Mouse (Mus musculus): ENCODE measurements around the gene Pglyrp1. TPM values are rescaled to one million over a fixed set of nuclear protein-coding genes. Genes with fewer than 3 reads are reported as not detected.
A peak's percentile ranks its signal among the peaks of the same experiment; 100 is the strongest.

Gene Pglyrp1
- total and polyA plus RNA-seq, 3 experiments = 0.51 to 3.8 TPM; not detected in 1

DNA sequence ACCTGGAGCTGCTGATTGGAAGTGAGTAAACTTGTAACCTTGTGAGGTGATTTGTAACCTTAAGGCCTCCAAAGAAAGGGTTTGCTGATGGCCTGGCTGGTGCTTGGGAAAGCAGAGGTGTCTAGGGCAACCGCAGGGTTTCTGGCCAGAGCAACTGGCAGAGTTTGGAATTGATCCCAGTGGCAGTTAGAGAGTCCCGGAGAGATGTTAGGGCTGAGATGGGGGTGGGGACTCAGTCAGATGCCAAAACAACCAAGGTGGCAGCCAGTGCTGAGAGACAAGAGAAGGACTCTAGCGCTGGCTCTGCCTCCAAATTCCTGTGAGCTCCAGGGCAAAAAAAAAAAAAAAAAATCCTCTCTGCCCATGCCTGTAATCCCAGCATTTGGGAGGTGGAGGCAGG lies 46.8 kb downstream of the Pglyrp1 start:
- in situ Hi-C loops (cut with MboI; ENCODE audit: low pct_ligation_motif_present, low pct_unique_long_range_greater_than_20kb, low sequenced_read_pairs) (loop anchor here (10.0 kb wide), 1 partner anchor 57 kb away; no protein-coding TSS in a partner anchor), dilution Hi-C loops (cut with MboI; ENCODE audit: extremely low pct_ligation_motif_present, extremely low pct_unique_long_range_greater_than_20kb, low sequenced_read_pairs) (no loop called here)
- no peak overlapping the region for H3K9ac ChIP-seq (ENCODE audit: insufficient read depth, low read depth)
- H3K79me2 ChIP-seq (replicated peaks; ENCODE audit: control insufficient read depth, extremely low read depth, insufficient read depth, poor library complexity, severe bottlenecking) = no peaks in the 10 kb centered on the region
- DNase-seq (ENCODE audit: extremely low read depth) = no peak
- peaks cover 0 to 6% of the 10 kb centered on the region in 2 experiments; a peak in 2 of 4 replicates for H3K4me1 ChIP-seq (ENCODE audit: control insufficient read depth in 1 of 2, insufficient read depth in 2 of 2)
- TF ChIP-seq NELFE (IDR thresholded peaks at IDR 0.05; ENCODE audit: low read depth, low read length) = no peak
- H3K36me3 ChIP-seq (replicated peaks in 1 of 2; ENCODE audit: control insufficient read depth in 1 of 2, insufficient read depth in 1 of 2, low read length in 1 of 2) = no peaks in the 10 kb centered on the region
- peaks cover 1% of the 10 kb centered on the region for H3K9me3 ChIP-seq (replicated peaks; ENCODE audit: low read length)
- H3K4me2 ChIP-seq (ENCODE audit: insufficient read depth, low read depth, poor library complexity, severe bottlenecking) = no peak overlapping the region
- no peak overlapping the region for H3K4me3 ChIP-seq (replicated peaks in 1 of 3; ENCODE audit: low read depth in 2 of 3, low read length in 2 of 3, poor library complexity in 1 of 3)
- peaks cover 73% of the 10 kb centered on the region for H3K27me3 ChIP-seq (replicated peaks)
- H3K27ac ChIP-seq (ENCODE audit: insufficient read depth, low read depth) = no peak overlapping the region

DNA sequence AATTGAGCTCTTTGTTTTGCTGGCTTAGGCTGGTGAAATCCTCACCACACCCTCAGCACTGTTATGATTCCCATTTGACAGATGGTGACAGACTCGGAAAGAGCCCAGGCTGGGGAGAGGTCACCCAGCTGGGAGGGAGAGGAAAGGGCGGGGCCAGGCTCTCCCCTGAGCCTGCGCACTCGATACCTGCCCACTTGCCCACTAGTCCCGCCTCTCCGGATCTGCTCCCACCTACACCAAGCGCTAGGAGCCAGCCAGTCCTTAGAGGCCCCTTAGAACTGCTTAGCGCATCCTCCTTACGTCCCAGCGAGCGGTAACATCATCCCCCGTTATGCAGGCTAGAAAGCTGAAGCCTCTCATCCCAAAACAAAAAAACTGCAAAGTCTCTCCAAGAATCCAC lies 49.9 kb downstream of the Pglyrp1 start:
- DNase-seq (ENCODE audit: extremely low read depth) = peak; percentile 34
- dilution Hi-C loops (cut with MboI; ENCODE audit: extremely low pct_ligation_motif_present, extremely low pct_unique_long_range_greater_than_20kb, low sequenced_read_pairs) = no loop called here
- H3K36me3 ChIP-seq (replicated peaks in 1 of 2; ENCODE audit: control insufficient read depth in 1 of 2, insufficient read depth in 1 of 2, low read length in 1 of 2) = no peaks in the 10 kb centered on the region
- peaks cover 3% of the 10 kb centered on the region for H3K9me3 ChIP-seq (replicated peaks; ENCODE audit: low read length)
- no peak overlapping the region for H3K27ac ChIP-seq (ENCODE audit: insufficient read depth, low read depth)
- peak overlapping the region; percentile 59 for H3K4me2 ChIP-seq (ENCODE audit: insufficient read depth, low read depth, poor library complexity, severe bottlenecking)
- H3K79me2 ChIP-seq (replicated peaks; ENCODE audit: control insufficient read depth, extremely low read depth, insufficient read depth, poor library complexity, severe bottlenecking) = no peaks in the 10 kb centered on the region
- 0 out of 2 replicates have a peak overlapping the region, but pooled peaks have one; percentile 11 for H3K9ac ChIP-seq (ENCODE audit: insufficient read depth, low read depth)
- H3K27me3 ChIP-seq (replicated peaks) = peaks cover 88% of the 10 kb centered on the region
- TF ChIP-seq MXI1 (IDR thresholded peaks at IDR 0.05; ENCODE audit: low read depth, low read length) (no peak), TCF12 (IDR thresholded peaks at IDR 0.05; ENCODE audit: low read depth, low read length) (no peak), TBP (conservative IDR thresholded peaks at IDR 0.05; ENCODE audit: low read depth, low read length) (no peak), POLR2A (IDR thresholded peaks at IDR 0.05; ENCODE audit: low read depth, low read length) (peak; percentile 39; the same call in 1 of the 2 replicates), USF1 (IDR thresholded peaks at IDR 0.05; ENCODE audit: low read depth, low read length) (no peak), POLR2AphosphoS2 (IDR thresholded peaks at IDR 0.05; ENCODE audit: low read depth, low read length) (no peak), NRF1 (IDR thresholded peaks at IDR 0.05; ENCODE audit: low read depth, low read length) (peak; percentile 86)
- H3K4me1 ChIP-seq (ENCODE audit: control insufficient read depth in 1 of 2, insufficient read depth in 2 of 2) = peaks cover 0 to 6% of the 10 kb centered on the region in 2 experiments; a peak in 2 of 4 replicates
- H3K4me3 ChIP-seq (replicated peaks in 1 of 3; ENCODE audit: low read depth in 2 of 3, low read length in 2 of 3, poor library complexity in 1 of 3) = no peak overlapping the region
- in situ Hi-C loops (cut with MboI; ENCODE audit: low pct_ligation_motif_present, low pct_unique_long_range_greater_than_20kb, low sequenced_read_pairs) = no loop called here

- Histone ChIP-seq H3K27ac (ENCODE audit: insufficient read depth, low read depth) (no peak overlapping the region), H3K27me3 (replicated peaks) (peaks cover 92% of the 10 kb centered on the region), H3K4me2 (ENCODE audit: insufficient read depth, low read depth, poor library complexity, severe bottlenecking) (no peak overlapping the region), H3K9me3 (replicated peaks; ENCODE audit: low read length) (peaks cover 2% of the 10 kb centered on the region), H3K36me3 (replicated peaks in 1 of 2; ENCODE audit: control insufficient read depth in 1 of 2, insufficient read depth in 1 of 2, low read length in 1 of 2) (no peaks in the 10 kb centered on the region), H3K4me1 (ENCODE audit: control insufficient read depth in 1 of 2, insufficient read depth in 2 of 2) (peaks cover 0 to 6% of the 10 kb centered on the region in 2 experiments; a peak in 2 of 4 replicates), H3K9ac (ENCODE audit: insufficient read depth, low read depth) (no peak overlapping the region), H3K4me3 (replicated peaks in 1 of 3; ENCODE audit: low read depth in 2 of 3, low read length in 2 of 3, poor library complexity in 1 of 3) (no peak overlapping the region), H3K79me2 (replicated peaks; ENCODE audit: control insufficient read depth, extremely low read depth, insufficient read depth, poor library complexity, severe bottlenecking) (no peaks in the 10 kb centered on the region)
- dilution Hi-C loops (cut with MboI; ENCODE audit: extremely low pct_ligation_motif_present, extremely low pct_unique_long_range_greater_than_20kb, low sequenced_read_pairs) = no loop called here
- TF ChIP-seq E2F4 (IDR thresholded peaks at IDR 0.05; ENCODE audit: insufficient replicate concordance, low read depth, low read length) (no peak), ZC3H11A (IDR thresholded peaks at IDR 0.05; ENCODE audit: low read depth, low read length) (no peak), ZKSCAN1 (IDR thresholded peaks at IDR 0.05; ENCODE audit: borderline replicate concordance, low read depth, low read length) (no peak), MXI1 (IDR thresholded peaks at IDR 0.05; ENCODE audit: low read depth, low read length) (no peak)
- no peak for DNase-seq (ENCODE audit: extremely low read depth)
- in situ Hi-C loops (cut with MboI; ENCODE audit: low pct_ligation_motif_present, low pct_unique_long_range_greater_than_20kb, low sequenced_read_pairs) = no loop called here
These were observed 51.7 kb downstream of the Pglyrp1 start for GRCm38 (mm10) chr7:18922807-18923206.
